Mouse (Mus musculus): ENCODE data around the gene Kcnj8.

DNA sequence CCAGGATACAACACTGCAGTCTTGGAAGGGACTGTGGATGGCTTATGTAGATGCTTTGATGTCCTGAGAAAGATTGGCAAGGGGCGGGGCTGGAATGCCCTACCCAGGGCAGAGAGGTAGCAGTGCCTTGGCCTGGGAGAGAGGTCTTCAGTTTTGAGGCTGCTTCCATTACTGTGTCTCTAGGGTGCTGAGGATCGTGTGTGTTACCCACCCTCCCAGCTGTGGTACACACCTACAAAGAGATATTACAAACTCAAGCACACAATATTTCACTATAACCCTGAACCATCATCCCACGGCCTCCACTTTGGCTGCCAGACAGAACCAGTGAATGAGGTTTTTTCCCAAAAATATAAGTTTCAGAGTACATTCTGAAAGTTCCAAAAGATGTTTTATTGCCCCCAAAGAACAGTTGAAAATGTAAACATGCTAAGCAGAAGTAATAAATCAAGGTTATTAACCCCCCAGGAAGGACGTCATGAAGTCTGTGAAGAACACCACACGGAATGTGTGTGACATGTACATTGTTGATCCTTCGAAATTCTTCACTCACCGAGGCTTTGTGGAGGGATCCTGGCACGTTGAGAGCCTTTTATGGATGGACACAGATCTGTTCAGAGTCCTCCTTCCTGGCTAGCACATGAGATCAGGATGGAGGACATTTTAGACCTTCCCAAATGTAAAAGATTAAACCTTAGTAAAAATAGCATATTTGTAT lies 29.2 kb downstream of the Kcnj8 start:
- no peak for TF ChIP-seq CTCF (IDR thresholded peaks at IDR 0.05; ENCODE audit: control insufficient read depth, insufficient read depth, insufficient read length)
- TF ChIP-seq MYOD1 (IDR thresholded peaks at IDR 0.05; ENCODE audit: control insufficient read depth, insufficient read length, low read depth) = no peak
- TF ChIP-seq MYOG (IDR thresholded peaks at IDR 0.05; ENCODE audit: control insufficient read depth, extremely low read depth, insufficient read length) = no peak
- no peak for TF ChIP-seq USF1 (IDR thresholded peaks at IDR 0.05; ENCODE audit: low read depth)
